ENCODE assay signal across 15 mouse cellular contexts in genomic region chr2:129585904-129586514, GRCm38 (mm10). TPM values are rescaled to one million over a fixed set of nuclear protein-coding genes. Genes with fewer than 3 reads are reported as not detected.
A peak's percentile ranks its signal among the peaks of the same experiment; 100 is the strongest.
DNase-seq lines count a peak whose midpoint lies in the region; ATAC-seq and TF ChIP-seq lines count a peak whose summit lies in the region.
"Had no signal": no experiment of that assay in that cellular context is flagged by ENCODE, and none has a peak within 500 bp of the region (broad histone marks: within the 10 kb centered on the region; RNA-seq: fewer than 3 reads in every experiment).

No protein-coding gene starts in this region.

- no peak for TF ChIP-seq CTCF in midbrain, postnatal 0 days (IDR thresholded peaks at IDR 0.05)
- TF ChIP-seq CTCF in olfactory bulb, adult 2 months (IDR thresholded peaks at IDR 0.05; ENCODE audit: insufficient read depth, low read depth, low read length): no peak

- no peaks in the 10 kb centered on the region for H3K9me3 ChIP-seq in heart, embryonic 10.5 days
- no peaks in the 10 kb centered on the region for H3K9me3 ChIP-seq in heart, embryonic 11.5 days (replicated peaks; ENCODE audit: control insufficient read depth, low read length)
- H3K9me3 ChIP-seq in midbrain, embryonic 13.5 days: no peaks in the 10 kb centered on the region
- H3K9me3 ChIP-seq in midbrain, postnatal 0 days (ENCODE audit: low read length): no peaks in the 10 kb centered on the region
- H3K9me3 ChIP-seq: embryonic facial prominence, embryonic 13.5 days; G1E; midbrain, embryonic 12.5 days had no signal

- TF ChIP-seq POLR2A in olfactory bulb, adult 2 months (IDR thresholded peaks at IDR 0.05; ENCODE audit: insufficient read depth, low read depth, low read length): no peak

- peaks cover 14% of the 10 kb centered on the region for H3K4me1 ChIP-seq in heart, embryonic 10.5 days
- peaks cover 4% of the 10 kb centered on the region; the same call in 1 of the 2 replicates for H3K4me1 ChIP-seq in heart, embryonic 11.5 days (ENCODE audit: control insufficient read depth, insufficient read depth, low read length)
- peaks cover 30% of the 10 kb centered on the region for H3K4me1 ChIP-seq in midbrain, embryonic 13.5 days (replicated peaks)
- no peaks in the 10 kb centered on the region for H3K4me1 ChIP-seq in midbrain, postnatal 0 days (ENCODE audit: insufficient read depth, low read length)
- H3K4me1 ChIP-seq in olfactory bulb, adult 2 months (ENCODE audit: control insufficient read depth, insufficient read depth, low read length): peaks cover 50% of the 10 kb centered on the region

- H3K9ac ChIP-seq in heart, embryonic 11.5 days (ENCODE audit: low read depth, low read length): no peak overlapping the region
- H3K9ac ChIP-seq in midbrain, embryonic 13.5 days (replicated peaks): no peak overlapping the region
- no peak overlapping the region for H3K9ac ChIP-seq in midbrain, postnatal 0 days (replicated peaks; ENCODE audit: low read length, poor library complexity, severe bottlenecking)
- H3K9ac ChIP-seq: embryonic facial prominence, embryonic 13.5 days; midbrain, embryonic 12.5 days had no signal

- WGBS in heart, embryonic 10.5 days: 74% methylated on average over 11 of the region's 11 CpGs
- 68% methylated on average over 11 of the region's 11 CpGs for WGBS in heart, embryonic 11.5 days (ENCODE audit: insufficient replicate concordance)
- WGBS in midbrain, embryonic 13.5 days: 78% methylated on average over 11 of the region's 11 CpGs
- WGBS in midbrain, postnatal 0 days: 84% methylated on average over 11 of the region's 11 CpGs
- WGBS in olfactory bulb, adult 2 months: 91% methylated on average over 11 of the region's 11 CpGs

- ATAC-seq in heart, embryonic 11.5 days (replicated peaks; ENCODE audit: insufficient number of reproducible peaks, low FRiP score, low TSS enrichment): no peak
- no peak for ATAC-seq in midbrain, embryonic 13.5 days
- no peak for ATAC-seq in midbrain, postnatal 0 days (ENCODE audit: low FRiP score)
- ATAC-seq: intestine, embryonic 16.5 days had no signal

- no peak for DNase-seq in heart, embryonic 10.5 days (ENCODE audit: low spot score)
- DNase-seq in midbrain, postnatal 0 days (ENCODE audit: low spot score): no peak
- DNase-seq in cerebellum, postnatal 25 days: peak; percentile 51
- no peak for DNase-seq in embryo, embryonic 9.5 days (ENCODE audit: extremely low spot score)
- no peak for DNase-seq in layer of hippocampus, adult 9-10 months (ENCODE audit: low spot score)
- DNase-seq: gastrocnemius, postnatal 14 days had no signal

- H3K4me2 ChIP-seq in heart, embryonic 11.5 days: no peak overlapping the region
- H3K4me2 ChIP-seq in midbrain, embryonic 13.5 days (replicated peaks): no peak overlapping the region
- H3K4me2 ChIP-seq in midbrain, postnatal 0 days (ENCODE audit: low read depth, low read length, poor library complexity, severe bottlenecking): no peak overlapping the region
- H3K4me2 ChIP-seq: embryonic facial prominence, embryonic 13.5 days; midbrain, embryonic 12.5 days had no signal

- peaks cover 5% of the 10 kb centered on the region; the same call in 1 of the 2 replicates for H3K27me3 ChIP-seq in heart, embryonic 10.5 days (ENCODE audit: insufficient read depth, poor library complexity, severe bottlenecking)
- no peaks in the 10 kb centered on the region for H3K27me3 ChIP-seq in heart, embryonic 11.5 days (ENCODE audit: control insufficient read depth, insufficient read depth, low read length)
- H3K27me3 ChIP-seq in midbrain, embryonic 13.5 days: 0 out of 2 replicates have a peak, but pooled peaks cover under 1% of the 10 kb centered on the region
- no peaks in the 10 kb centered on the region for H3K27me3 ChIP-seq in midbrain, postnatal 0 days (ENCODE audit: insufficient read depth, low read length)
- H3K27me3 ChIP-seq: embryonic facial prominence, embryonic 13.5 days had no signal

- no peak overlapping the region for H3K4me3 ChIP-seq in heart, embryonic 10.5 days
- no peak overlapping the region for H3K4me3 ChIP-seq in heart, embryonic 11.5 days (ENCODE audit: low read depth, low read length)
- H3K4me3 ChIP-seq in midbrain, embryonic 13.5 days (replicated peaks): no peak overlapping the region
- H3K4me3 ChIP-seq in midbrain, postnatal 0 days (ENCODE audit: low read depth, low read length): no peak overlapping the region
- H3K4me3 ChIP-seq in olfactory bulb, adult 2 months (ENCODE audit: insufficient read depth, low read depth, low read length): no peak overlapping the region
- H3K4me3 ChIP-seq: embryonic facial prominence, embryonic 13.5 days; midbrain, embryonic 12.5 days had no signal

- H3K36me3 ChIP-seq in heart, embryonic 10.5 days: no peaks in the 10 kb centered on the region
- H3K36me3 ChIP-seq in heart, embryonic 11.5 days (ENCODE audit: control insufficient read depth, insufficient read depth, low read length): no peaks in the 10 kb centered on the region
- H3K36me3 ChIP-seq in midbrain, embryonic 13.5 days: no peaks in the 10 kb centered on the region
- no peaks in the 10 kb centered on the region; the same call in 1 of the 2 replicates for H3K36me3 ChIP-seq in midbrain, postnatal 0 days (ENCODE audit: insufficient read depth, low read length)
- H3K36me3 ChIP-seq: embryonic facial prominence, embryonic 13.5 days; G1E; midbrain, embryonic 12.5 days had no signal

- 0 out of 2 replicates have a peak overlapping the region, but pooled peaks have one; percentile 36 for H3K27ac ChIP-seq in heart, embryonic 10.5 days
- no peak overlapping the region for H3K27ac ChIP-seq in heart, embryonic 11.5 days (ENCODE audit: low read depth, low read length)
- peak overlapping the region; percentile 44; the same call in 1 of the 2 replicates for H3K27ac ChIP-seq in midbrain, embryonic 13.5 days
- no peak overlapping the region for H3K27ac ChIP-seq in midbrain, postnatal 0 days (ENCODE audit: low read depth, low read length)
- H3K27ac ChIP-seq in olfactory bulb, adult 2 months (ENCODE audit: insufficient read depth, low read depth, low read length): peak overlapping the region; percentile 10; the same call in 1 of the 2 replicates
- H3K27ac ChIP-seq: embryonic facial prominence, embryonic 13.5 days; midbrain, embryonic 12.5 days had no signal

RNA-seq across cellular contexts. Expression of gene Sirpa, which starts 6.6 kb away (rescaled TPM):
- 11.0 and 12.8 TPM in 2 replicates for polyA plus RNA-seq in heart, embryonic 10.5 days (2016; fragmentation: Nextera tagmentation; extraction: Ambion mirVana)
- polyA plus RNA-seq in heart, embryonic 11.5 days (2014; fragmentation: Nextera tagmentation; extraction: Ambion mirVana): 13.0 and 15.7 TPM in 2 replicates
- 19.1 and 21.0 TPM in 2 replicates for polyA plus RNA-seq in midbrain, embryonic 13.5 days (2015; fragmentation: Nextera tagmentation; extraction: Ambion mirVana)
- total RNA-seq in midbrain, postnatal 0 days (2014; rRNA removed): 109 and 126 TPM in 2 replicates
- polyA plus RNA-seq in midbrain, postnatal 0 days (2015; fragmentation: Nextera tagmentation; extraction: Ambion mirVana): 52.2 and 55.7 TPM in 2 replicates
- not detected in 2 replicates for polyA plus RNA-seq in olfactory bulb, adult 2 months (2012; ENCODE audit: insufficient read depth, insufficient read length, low replicate concordance, missing spikeins)
- polyA plus RNA-seq: G1E had no signal

RNA-seq across cellular contexts. Expression of gene F830045P16Rik, which starts 49.6 kb away (rescaled TPM):
- polyA plus RNA-seq in heart, embryonic 10.5 days (2016; fragmentation: Nextera tagmentation; extraction: Ambion mirVana): 0.06 TPM in 1 of 2 replicates, not detected in the other
- polyA plus RNA-seq in heart, embryonic 11.5 days (2014; fragmentation: Nextera tagmentation; extraction: Ambion mirVana): not detected in 2 replicates
- polyA plus RNA-seq in midbrain, embryonic 13.5 days (2015; fragmentation: Nextera tagmentation; extraction: Ambion mirVana): not detected in 2 replicates
- 0.16 TPM in 1 of 2 replicates, not detected in the other for total RNA-seq in midbrain, postnatal 0 days (2014; rRNA removed)
- not detected in 2 replicates for polyA plus RNA-seq in midbrain, postnatal 0 days (2015; fragmentation: Nextera tagmentation; extraction: Ambion mirVana)
- polyA plus RNA-seq in olfactory bulb, adult 2 months (2012; ENCODE audit: insufficient read depth, insufficient read length, low replicate concordance, missing spikeins): not detected in 2 replicates
- total RNA-seq: adrenal gland, adult 18-20 months; G1E; gastrocnemius, postnatal 14 days had no signal
- polyA plus RNA-seq: embryonic facial prominence, embryonic 13.5 days; G1E; intestine, embryonic 16.5 days; midbrain, embryonic 12.5 days; urinary bladder, adult 2 months had no signal

Comparison
In these comparisons a context has a peak if more than half of its experiments do, and no peak if none do; other contexts are left out.
1. H3K27ac ChIP-seq: peak in heart, embryonic 10.5 days (single experiment), midbrain, embryonic 13.5 days (single experiment) and olfactory bulb, adult 2 months (single experiment); none in heart, embryonic 11.5 days (single experiment) and midbrain, postnatal 0 days (single experiment).
2. DNase-seq: peak in cerebellum, postnatal 25 days (2 of 2); none in heart, embryonic 10.5 days (single experiment), midbrain, postnatal 0 days (single experiment), embryo, embryonic 9.5 days (single experiment) and layer of hippocampus, adult 9-10 months (single experiment).